Mouse (Mus musculus): Measurements from ENCODE around the gene Ift46.
"Not testable (repeated sequence)": the region's sequence is repeated elsewhere in the genome, so short reads cannot be mapped to it uniquely, and the experiment has no call there.

The Ift46 gene

DNA sequence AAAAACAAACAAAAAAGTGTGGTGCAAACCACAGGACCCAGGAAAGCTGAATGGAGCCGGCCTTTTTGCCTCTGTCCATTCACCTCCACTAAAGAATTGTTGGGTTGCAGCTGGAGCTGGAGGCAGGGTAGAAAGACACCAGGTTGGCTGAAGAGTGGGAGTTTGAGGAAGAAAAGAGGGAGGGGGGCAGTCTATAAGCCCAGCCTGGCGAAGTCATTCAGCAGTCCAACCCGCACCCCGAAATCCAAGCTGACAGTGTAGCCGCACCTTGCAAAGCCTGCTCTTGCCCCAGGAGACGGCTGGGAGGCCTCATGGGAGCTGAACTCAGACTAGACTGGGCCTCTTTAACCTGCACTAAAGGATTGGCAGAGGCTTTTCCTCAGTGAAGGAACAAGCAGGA lies 31.8 kb upstream of the Ift46 start:
- no peak for DNase-seq (ENCODE audit: low read depth in 2 of 2, low spot score in 2 of 2)

GRCm38 (mm10) chr9:44736301-44736700 lies 31.4 kb upstream of the Ift46 start:
- DNase-seq (ENCODE audit: low read depth in 2 of 2, low spot score in 2 of 2), result no peak

- no peak for DNase-seq (ENCODE audit: low read depth in 2 of 2, low spot score in 2 of 2)
These were observed 30.3 kb upstream of the Ift46 start for GRCm38 (mm10) chr9:44737240-44737949.

- no peak for DNase-seq (ENCODE audit: low read depth in 2 of 2, low spot score in 2 of 2)
These were observed 27.0 kb upstream of the Ift46 start for GRCm38 (mm10) chr9:44740663-44741192.

DNA sequence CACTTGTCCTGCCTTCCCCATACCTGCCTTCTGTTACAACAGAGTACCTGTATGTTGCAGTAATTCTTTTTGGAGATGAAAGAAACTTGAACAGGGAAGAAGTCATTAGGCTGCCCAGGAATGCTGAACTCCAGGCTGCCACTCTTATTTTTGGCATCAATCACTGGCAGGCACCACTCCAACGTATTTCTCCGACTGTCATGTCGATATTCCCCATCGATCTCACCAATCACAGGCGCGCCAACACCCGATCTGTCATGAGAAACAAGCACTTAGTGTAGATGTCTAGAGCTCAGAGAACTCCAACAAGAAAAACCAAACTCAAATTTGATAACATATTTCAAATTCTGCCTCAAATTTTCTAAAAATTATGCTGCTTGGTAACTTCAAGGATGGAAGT lies 22.3 kb upstream of the Ift46 start:
- no peak for DNase-seq (ENCODE audit: low read depth in 2 of 2, low spot score in 2 of 2)

GRCm38 (mm10) chr9:44746666-44747065 lies 21.0 kb upstream of the Ift46 start:
- DNase-seq (ENCODE audit: low read depth in 2 of 2, low spot score in 2 of 2), result no peak

DNA sequence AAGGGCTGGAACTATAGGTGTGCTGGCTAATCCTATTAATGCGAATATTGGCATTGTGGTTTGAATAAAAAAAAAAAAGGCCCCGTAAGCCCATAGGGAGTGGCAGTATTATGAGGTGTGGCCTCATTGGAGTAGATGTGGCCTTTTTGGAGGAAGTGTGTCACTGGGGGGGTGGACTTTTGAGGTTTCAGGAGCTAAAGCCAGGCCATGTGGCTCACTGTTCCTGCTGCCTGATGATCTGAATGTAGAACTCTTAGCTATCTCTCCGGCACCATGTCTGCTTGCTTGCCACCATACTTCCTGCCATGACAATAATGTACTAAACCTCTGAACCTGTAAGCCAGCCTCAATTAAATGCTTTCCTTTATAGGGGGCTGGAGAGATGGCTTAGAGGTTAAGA lies 20.4 kb upstream of the Ift46 start:
- DNase-seq (ENCODE audit: low read depth in 2 of 2, low spot score in 2 of 2), result no peak

DNA sequence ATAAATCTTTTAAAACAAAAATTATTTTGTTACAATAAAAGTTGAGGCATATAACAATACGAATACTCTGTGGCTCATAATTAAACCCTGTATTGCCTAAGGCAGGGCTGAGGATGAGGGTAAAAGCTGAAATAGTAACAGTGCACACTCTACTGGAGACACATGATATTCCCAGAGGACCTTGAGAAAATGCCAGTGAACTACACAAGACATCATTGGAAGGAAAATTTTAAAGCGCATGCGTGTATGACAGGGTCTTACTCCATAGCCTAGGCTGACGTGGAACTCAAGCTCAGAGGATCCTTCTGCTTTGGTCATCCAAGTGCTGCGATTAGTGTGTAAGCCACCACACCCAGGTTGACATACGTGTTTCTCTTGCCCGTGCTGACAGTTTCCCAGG lies 19.2 kb upstream of the Ift46 start:
- DNase-seq (ENCODE audit: low read depth in 2 of 2, low spot score in 2 of 2), result no peak

DNA sequence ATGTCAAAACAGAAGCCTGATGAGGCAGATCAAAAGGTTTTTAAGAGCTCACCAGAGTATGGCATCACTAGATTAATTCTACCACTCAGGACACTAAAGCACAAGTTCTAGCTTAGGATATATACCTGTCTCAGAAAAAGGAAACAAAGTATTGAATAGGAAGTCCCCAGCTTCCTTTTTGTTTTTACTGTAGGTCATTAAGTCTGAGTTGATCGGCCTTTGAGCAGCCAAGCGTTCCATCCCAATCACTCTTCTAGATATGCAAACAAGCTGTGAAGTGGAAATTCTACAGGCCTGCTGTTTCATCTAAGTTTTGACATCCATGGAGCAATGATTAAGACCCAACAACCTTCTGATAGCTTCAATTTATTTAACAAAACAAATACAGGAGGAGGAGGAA lies 6.8 kb upstream of the Ift46 start:
- DNase-seq (ENCODE audit: low read depth in 2 of 2, low spot score in 2 of 2), result no peak

- not testable (repeated sequence) for DNase-seq (ENCODE audit: low read depth in 2 of 2, low spot score in 2 of 2)
These were observed 304 bp downstream of the Ift46 start for GRCm38 (mm10) chr9:44768029-44768394.

GRCm38 (mm10) chr9:44771376-44771775 lies 3.7 kb downstream of the Ift46 start:
- DNase-seq (ENCODE audit: low read depth in 2 of 2, low spot score in 2 of 2), result no peak

DNA sequence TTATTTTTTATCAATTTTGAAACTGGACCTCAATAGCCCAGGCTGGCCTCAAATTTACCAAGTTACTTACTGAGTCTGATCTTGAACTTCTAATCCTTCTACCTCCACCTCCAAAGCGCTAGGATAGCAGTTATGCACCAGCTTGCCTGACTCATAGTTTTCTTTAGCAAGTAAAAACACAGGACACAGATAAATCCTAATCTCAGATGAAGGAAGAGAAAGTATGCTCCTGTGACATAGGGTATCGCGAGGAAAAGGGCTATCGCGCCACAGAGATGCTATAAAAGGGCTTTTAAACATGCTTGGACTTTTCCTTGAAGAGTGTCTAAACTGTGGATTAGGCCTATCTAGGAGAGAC lies 4.7 kb downstream of the Ift46 start:
- DNase-seq (ENCODE audit: low read depth in 2 of 2, low spot score in 2 of 2), result peak in 1 of 2 experiments; percentile 9

DNA sequence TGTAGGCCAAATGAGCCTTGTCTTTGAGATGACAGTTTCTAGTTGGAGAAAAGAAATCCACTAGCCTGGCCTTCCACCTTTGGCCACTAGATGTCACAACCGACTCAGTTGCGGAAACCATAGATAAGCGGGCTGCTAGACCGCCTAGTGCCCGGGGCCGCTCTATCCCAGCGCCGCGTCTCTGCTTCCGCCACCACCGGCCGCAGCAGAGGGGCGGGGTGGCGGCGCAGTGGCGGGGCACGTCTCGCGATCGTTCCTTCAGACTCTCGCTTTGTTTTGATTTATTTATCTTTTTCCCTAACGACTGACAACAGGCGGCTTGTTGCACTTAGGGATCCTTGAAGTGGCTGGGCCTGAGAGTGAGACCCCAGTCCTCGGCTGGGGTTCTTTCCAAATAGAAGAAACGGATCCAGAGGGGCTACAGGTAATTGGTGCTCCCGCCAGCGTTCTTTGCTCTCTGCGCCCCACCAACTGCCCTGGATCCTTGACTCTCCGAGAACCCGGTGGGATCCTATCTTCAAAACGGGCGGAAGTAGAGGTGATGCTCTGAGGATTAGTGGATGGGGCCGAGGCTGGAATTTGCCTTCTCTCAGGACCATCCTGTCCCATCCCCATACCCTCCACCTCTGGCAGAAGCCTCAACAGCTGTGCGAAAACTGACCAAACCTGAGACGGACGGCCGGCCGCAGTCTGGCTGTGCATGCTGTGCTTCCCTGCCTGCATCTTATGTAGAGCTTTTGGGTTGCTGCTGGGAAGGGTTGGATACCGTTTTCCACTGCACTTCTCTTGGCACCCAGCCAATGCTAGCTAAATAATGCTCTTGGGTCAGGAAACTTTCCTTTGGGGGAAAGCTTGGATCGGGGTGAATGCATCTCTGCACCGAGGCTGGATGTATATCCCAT lies 5.3 kb downstream of the Ift46 start:
- peak; percentile 91 to 93 for DNase-seq (ENCODE audit: low read depth in 2 of 2, low spot score in 2 of 2)

- no peak for DNase-seq (ENCODE audit: low read depth in 2 of 2, low spot score in 2 of 2)
These were observed 25.1 kb downstream of the Ift46 start for GRCm38 (mm10) chr9:44792842-44793241.

DNA sequence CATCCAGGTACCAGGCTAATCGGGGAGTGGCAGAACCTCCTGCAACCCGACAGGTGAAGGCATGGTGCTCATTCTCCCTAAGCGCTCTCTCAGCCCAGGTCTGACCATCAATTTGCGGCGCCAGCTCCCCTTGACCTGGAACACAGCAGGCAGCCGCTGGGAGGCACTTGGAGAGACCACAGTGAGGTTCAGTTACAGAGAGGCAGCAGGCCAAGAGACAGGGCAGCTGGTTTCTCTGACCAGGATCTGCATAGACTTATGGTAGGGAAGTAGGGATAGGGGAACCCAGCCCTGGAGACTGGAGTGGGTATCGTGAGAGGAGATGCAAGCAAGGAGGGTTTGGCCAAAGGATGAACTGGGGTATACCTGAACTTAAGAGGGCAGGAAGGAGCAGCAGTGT lies 30.6 kb downstream of the Ift46 start:
- no peak for DNase-seq (ENCODE audit: low read depth in 2 of 2, low spot score in 2 of 2)

DNA sequence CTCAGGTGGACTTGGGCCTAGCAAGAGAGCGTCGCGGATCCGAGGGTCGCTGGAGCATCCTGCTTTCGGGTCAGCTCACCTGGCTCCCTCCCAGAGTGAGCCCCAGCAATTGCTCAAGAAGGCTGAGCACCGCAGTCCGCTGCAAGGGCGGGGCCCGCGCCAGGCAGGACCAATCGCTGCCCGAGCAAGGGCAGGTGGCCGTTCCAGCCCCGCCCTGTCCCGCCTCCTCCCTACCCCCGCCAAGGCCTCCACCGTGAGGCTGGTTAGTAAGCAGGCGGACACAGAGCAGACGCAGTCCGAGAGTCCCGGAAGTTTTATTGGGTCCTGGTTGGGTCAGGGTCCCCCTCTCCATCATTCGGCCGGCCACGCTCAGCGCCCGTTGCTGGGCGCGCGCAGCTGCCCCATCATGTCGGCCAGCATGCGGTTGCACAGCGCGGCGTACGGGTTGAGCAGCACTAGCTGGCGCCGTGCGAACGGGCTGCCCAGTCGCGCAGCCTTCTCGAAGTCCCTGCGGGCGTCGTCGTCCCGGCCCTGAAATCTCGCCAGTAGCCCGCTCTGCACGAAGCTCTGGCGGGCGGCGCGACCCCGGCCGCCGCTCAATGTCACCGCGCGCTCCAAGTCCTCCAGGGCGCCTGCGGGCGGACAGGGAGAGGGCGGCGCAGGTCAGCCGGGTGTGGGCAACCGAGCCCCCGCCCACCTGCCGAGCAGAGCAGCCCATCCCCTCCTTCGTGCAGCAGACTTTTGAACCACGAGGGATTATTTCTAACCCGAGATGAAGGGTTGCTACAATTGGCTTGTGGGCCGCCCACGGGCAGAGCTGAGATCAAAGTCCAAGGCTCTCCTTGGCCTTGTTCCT lies 31.6 kb downstream of the Ift46 start, which contains the start of gene Tmem25:
Gene Tmem25, minus strand, starts transcription at position 206 of the 856 bp plus-strand sequence.
- peak; percentile 11 to 37 for DNase-seq (ENCODE audit: low read depth in 2 of 2, low spot score in 2 of 2)

GRCm38 (mm10) chr9:44799958-44800324 lies 32.2 kb downstream of the Ift46 start:
- no peak for DNase-seq (ENCODE audit: low read depth in 2 of 2, low spot score in 2 of 2)

GRCm38 (mm10) chr9:44801669-44802068 lies 34.0 kb downstream of the Ift46 start:
- DNase-seq (ENCODE audit: low read depth in 2 of 2, low spot score in 2 of 2), result no peak

GRCm38 (mm10) chr9:44802808-44803450 lies 35.2 kb downstream of the Ift46 start, which contains the start of gene Ttc36:
Ttc36 (minus strand) TSS chr9:44803072.
- no peak for DNase-seq (ENCODE audit: low read depth in 2 of 2, low spot score in 2 of 2)

DNA sequence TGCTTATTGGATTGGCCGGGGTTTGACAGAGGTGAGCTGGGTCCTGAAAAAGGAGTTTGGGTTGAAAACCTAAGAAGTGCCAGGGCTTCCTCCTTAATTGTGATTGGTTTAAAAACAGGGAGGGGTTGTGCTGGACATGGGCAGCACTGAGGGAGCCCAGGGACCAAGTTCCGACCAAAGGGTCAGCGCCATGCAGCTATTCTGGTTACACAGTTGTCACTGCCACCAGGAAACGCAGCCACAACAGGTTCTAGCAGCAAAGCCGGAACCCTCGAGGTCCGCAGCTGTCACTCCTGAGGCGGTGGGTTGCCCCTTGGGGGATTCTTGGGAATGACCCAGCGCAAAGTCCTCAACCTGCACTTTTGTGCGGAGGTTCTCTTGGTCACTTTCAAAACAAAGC lies 37.0 kb downstream of the Ift46 start:
- no peak for DNase-seq (ENCODE audit: low read depth in 2 of 2, low spot score in 2 of 2)

- DNase-seq (ENCODE audit: low read depth in 2 of 2, low spot score in 2 of 2), result no peak
These were observed 37.8 kb downstream of the Ift46 start for GRCm38 (mm10) chr9:44805536-44805935.

All from CD8-positive naive resting alpha-beta T cell, adult 2 months (primary cell).